Mouse (Mus musculus): ENCODE measurements around the gene Prep. TPM values are rescaled to one million over a fixed set of nuclear protein-coding genes. Genes with fewer than 3 reads are reported as not detected.
A peak's percentile ranks its signal among the peaks of the same experiment; 100 is the strongest.

The Prep gene
- 1 to 10 TPM; 7.0 to 7.3 TPM for total RNA-seq (2021)
- long read RNA-seq, experiment 1, full-length matches to known transcripts = 18 of 26 reads
- long read RNA-seq, experiment 1, partial matches to known transcripts = 3 of 26 reads
- long read RNA-seq, experiment 1, other reads (novel, unspliced or antisense) = 5 of 26 reads
- long read RNA-seq, experiment 2, full-length matches to known transcripts = 27 of 35 reads
- long read RNA-seq, experiment 2, partial matches to known transcripts = 6 of 35 reads
- long read RNA-seq, experiment 2, other reads (novel, unspliced or antisense) = 2 of 35 reads

DNA sequence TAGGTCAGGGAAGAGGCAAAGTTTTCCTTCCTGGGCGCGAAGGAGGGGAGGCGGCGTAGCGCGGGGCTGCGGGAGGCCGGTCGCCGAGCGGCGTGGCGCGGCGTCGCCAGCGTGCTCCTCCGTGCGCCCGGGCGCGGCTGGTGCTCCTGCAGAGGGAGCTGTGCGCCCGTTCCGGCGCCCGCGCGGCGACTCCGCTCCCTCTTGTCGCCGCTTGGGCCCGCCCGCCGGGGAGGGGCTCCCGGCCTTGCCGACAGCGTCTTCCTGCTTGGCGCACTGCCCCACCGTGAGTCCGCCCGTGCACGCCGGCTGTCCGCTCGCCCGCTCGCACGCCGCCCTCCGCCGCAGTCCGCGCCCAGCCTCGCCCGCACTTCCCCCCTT, at the start of gene Prep:
Gene Prep (plus strand): TSS at position 273 of the 378 bp plus-strand sequence.
- DNase-seq = peak; percentile 95

DNA sequence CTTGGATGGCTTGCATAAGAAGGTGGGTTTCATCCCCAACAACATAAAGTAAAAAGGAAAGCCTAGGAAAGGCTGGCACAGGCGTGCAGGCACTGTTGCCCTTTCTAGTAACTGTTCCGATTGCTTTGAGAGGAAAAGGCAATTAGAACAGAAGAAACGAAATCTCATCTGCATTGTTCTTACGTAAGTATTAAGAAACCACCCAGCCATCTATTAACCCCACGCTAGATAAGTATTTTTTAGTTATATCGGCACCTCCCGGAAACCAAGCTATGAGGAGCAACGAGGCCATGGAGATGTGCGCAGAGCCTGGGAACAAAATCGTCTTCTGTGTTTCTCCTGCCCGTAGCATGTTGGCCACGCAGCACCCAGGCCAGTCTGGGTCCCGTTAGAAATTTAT, 49.7 kb upstream of the Prep start:
- DNase-seq = no peak

- no peak for DNase-seq
Measured at GRCm38 (mm10) chr10:45017851-45018250, 49.2 kb upstream of the Prep start.

DNA sequence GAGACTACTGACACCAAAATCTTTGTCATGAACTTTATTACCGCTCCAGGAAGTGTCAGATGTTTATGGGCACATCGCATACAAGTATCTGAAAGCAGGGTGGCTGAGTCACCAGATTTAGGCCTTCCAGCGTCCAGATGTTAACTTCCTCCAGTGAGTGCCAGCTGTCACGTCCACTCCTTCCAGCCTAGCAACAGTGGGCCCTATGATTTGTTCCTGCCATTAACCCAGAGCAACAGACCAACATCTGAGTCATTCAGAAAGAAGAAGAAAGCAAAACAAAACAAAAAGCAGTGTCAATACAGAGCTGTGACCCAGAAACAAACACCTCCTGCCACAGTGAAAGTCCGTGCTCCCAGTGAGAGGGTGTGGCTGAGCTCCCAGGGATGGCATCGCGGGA, 47.6 kb upstream of the Prep start:
- DNase-seq = no peak

DNA sequence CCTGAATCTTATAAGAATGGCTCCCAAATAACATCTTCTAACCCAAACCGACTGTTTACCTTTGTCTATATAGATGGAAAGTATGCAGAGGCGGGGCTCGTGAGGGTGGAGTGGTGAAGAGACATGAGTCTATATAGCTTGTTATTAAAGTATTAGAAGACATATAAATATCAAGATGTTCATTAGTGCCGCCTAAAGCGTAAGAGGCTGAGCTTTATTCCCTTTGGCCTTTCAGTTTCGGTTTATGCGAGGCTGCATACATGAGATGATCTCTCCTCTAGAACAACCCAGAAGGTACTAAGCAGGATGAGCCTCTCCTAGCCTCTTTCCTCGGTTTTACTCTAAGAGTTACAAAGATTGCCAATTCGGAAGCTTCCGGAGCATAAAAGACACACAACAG, 47.2 kb upstream of the Prep start:
- no peak for DNase-seq

DNA sequence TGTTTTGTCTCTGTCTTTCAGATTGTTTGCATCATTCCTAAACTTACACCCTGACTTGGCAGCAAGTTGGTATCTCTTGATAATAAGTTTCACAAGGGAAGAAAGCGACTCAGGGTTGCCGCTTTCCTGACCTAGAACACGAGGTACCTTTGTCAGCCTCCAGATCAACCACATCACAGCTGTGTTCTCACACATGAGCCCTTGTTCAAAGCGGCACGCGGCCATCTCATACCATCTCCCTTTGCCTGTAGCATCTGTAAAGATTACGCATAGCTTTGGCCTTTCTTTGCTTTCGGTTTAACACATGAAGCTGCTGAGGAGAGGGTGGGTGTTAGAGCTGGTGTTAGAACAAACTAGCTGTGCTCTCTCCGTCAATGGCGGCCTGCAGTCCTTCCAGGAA, 46.7 kb upstream of the Prep start:
- DNase-seq = no peak

DNA sequence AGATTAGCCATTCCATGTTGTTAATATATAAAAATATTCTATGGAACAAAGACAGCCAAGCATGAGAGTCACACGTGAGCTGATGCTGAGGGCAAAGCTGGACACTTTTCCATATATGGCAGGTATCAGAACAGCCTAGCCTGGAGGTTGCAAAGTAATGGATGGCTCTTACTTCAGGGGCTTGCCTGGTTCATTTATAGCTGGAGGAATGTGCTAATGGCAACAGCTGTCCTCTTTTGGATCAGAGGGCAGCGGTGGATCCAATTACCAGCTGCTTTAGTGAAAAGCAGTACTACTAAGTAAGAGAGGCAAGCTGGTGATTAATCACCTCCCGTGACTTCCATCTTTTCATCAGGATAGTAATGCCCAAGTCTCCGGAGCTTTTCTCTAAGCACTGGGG, 41.8 kb upstream of the Prep start:
- no peak for DNase-seq

- no peak for DNase-seq
Measured at GRCm38 (mm10) chr10:45026935-45027334, 40.1 kb upstream of the Prep start.

- DNase-seq = peak; percentile 30
Measured at GRCm38 (mm10) chr10:45045268-45045928, 21.6 kb upstream of the Prep start.

DNA sequence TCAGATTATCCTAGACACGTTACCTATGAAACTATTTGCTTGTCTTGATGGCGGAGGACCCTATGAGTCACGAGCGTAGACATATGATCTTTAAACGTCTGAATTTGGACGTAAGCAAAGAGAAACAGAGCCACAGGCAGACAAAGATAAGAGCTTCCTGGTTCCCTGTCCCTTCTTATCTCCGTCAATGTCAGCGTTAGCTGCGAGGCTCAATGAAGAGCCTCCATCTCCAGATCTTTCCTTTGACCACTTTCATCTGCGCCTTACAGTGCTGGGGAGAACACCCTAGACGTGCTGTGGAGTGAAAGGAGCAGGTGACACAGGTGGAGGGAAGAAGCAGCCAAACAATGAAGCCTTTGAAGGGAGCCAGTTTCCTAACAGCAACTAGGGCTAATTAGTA, 18.8 kb upstream of the Prep start:
- no peak for DNase-seq

- DNase-seq = peak; percentile 17
Measured at GRCm38 (mm10) chr10:45048622-45049021, 18.4 kb upstream of the Prep start.

- peak; percentile 20 for DNase-seq
Measured at GRCm38 (mm10) chr10:45051125-45051744, 15.8 kb upstream of the Prep start.

DNA sequence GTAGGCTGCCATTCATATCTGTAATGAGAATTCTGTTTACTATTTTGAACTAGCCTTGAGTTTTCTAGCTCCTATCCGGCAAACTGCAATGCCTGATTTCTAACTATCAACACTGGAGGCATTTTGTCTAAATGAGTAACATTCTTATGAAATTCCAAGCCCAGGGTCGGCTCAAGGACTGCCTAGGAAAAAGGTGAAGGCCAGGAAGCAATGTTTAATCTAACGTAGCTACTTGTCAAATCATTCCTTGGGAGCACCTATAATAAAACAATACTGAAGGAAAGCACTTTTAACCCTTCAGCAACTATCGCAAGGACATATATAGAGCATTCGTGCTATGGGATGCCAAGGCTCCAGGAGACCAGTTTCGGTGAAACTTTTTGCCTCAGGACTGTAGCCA, 8.6 kb upstream of the Prep start:
- DNase-seq = no peak

- DNase-seq = no peak
Measured at GRCm38 (mm10) chr10:45060841-45061240, 6.2 kb upstream of the Prep start.

DNA sequence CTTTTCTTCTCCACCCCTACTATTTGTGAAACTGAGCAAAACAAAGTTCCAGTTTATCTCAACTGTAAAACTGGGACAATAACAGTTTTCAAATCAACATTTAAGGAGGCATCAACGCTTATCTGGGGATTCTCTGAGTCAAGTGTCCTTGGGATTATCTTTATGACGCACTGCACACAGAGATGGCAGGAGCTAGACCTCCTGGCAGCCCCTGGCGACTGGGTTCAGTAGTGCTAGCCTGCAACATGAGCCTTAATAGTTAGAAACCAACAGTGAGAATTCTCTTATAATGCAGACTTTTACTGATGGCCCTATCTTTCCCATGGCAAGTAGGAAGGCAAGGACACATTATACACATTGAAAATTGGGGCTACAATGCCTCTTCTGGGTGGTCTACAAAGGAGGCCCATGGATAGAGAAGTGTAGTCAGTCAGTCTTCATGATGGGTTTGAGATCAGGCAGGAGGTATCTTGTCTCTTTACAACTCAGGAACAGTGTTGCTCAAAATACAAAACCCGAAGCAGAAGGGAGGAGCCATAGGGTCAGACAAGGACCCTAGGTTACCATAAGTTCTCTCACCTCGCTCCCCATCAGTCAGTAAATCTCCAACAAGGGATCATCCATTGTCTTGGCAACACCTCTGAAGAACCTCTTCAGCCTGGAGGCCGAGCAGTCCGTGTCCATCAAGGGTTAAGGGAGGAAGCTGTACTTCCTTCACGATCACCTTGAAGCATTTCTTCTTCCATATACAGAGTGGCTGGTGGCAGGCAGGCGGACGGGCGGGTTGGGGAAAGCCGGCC, 672 bp upstream of the Prep start:
- DNase-seq = no peak

DNA sequence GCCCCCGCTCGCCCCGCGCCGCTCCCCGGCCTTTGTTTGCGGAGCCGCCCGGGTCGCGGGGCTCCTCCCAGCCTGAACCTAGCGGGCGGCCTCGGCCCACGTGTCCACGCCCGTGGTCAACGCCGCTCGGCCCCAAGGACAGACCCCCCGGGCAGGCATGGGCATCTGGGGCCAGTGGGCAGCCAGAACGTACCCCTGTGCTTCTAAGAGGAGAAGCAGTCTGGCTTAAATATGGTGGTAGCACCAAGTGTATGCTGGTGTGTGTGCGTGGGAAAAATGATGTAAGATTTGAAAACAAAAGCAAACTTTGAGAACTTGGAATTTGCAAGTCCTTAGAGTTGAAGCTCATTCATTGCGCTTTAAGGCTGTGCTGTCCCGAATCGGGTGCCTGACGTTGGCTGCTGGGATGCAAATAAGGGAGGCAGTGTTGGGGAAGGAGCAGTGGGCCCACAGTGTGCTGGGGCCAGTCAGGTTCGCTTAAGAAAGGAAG, 478 bp downstream of the Prep start:
- no peak for DNase-seq

DNA sequence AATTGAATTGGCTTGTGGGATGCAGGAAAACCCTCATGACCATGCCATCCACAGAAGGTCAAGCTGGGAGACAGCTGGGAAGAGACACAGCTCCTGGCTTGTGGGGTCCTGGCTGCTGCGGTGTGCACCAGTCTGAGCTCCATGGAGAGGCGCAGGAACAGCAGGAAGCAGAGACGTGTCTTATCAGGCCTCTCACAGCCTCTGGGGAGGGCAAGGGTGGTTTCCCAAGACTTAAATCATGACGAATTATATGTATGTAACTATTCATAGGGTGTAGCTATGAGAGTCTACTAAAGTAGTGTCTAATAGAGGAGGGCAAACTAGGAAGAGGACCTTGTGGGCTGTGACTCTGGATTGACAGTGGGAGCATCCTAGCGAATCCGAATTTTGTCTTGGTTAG, 2.6 kb downstream of the Prep start:
- no peak for DNase-seq

- DNase-seq = no peak
Measured at GRCm38 (mm10) chr10:45070362-45070761, 3.4 kb downstream of the Prep start.

- DNase-seq = no peak
Measured at GRCm38 (mm10) chr10:45070929-45071813, 4.2 kb downstream of the Prep start.

DNA sequence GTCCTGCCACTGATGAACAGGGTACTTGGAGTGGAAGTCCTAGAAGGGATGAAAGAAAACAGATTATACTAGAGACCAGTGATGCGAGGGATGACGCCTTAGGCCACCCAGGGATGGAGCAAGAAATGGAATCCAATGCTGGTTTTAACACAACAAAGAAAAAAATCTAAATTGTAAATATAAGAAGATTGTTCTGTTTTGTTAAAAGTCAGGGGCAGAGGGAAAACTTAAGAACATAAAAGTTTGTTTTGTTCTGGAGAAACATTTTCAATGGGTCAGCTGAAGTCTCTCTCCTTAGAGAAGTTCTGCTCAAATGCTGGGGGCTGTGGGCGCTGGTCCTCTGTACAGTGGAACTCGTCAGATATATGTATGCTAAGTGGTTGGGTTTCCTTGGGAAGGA, 5.3 kb downstream of the Prep start:
- no peak for DNase-seq

- DNase-seq = no peak
Measured at GRCm38 (mm10) chr10:45074543-45074942, 7.5 kb downstream of the Prep start.
